Mouse (Mus musculus) Patski (cell line): ENCODE measurements around the gene Opn4. TPM values are rescaled to one million over a fixed set of nuclear protein-coding genes. Genes with fewer than 3 reads are reported as not detected.

Experiments
- ATAC-seq: fragments of 100-300 bp; one replicate; pipeline ENCODE4 v1.8.0; 2021
- CTCF ChIA-PET: fragments of 350-600 bp; sonication (Branson Sonifier 250); formaldehyde crosslinking; loops from one replicate; lab custom pipeline; 2022; ENCODE audit warnings: inconsistent platforms; lab: Charles Lee
- POLR2A ChIA-PET: fragments of 350-600 bp; sonication (Branson Sonifier 250); formaldehyde crosslinking; loops from one replicate; lab custom pipeline; 2022; ENCODE audit warnings: antibody characterized with exemption, inconsistent platforms; lab: Charles Lee
- DNase-seq: peaks from one replicate; pipeline ENCODE4 v3.0.0-alpha.2; 2011; ENCODE audit warnings: low read depth, low spot score
- H3K27me3 ChIP-seq: fragments of 371-371 bp; one replicate; pipeline ENCODE4 v1.5.1; 2021
- CTCF ChIP-seq: fragments of 100-300 bp; IDR thresholded peaks from one replicate; pipeline ENCODE4 v1.5.1; 2021
- in situ Hi-C: fragments of 300-500 bp; cut with MboI; formaldehyde crosslinking; loops from 3 replicates; pipeline ENCODE4 v1.11.1; 2018; ENCODE audit warnings: low pct_unique_long_range_greater_than_20kb, mixed read lengths
- polyA plus RNA-seq: library from polyadenylated mRNA; unstranded; gene quantifications from one replicate; pipeline ENCODE4 v1.2.3, GENCODE M21; 2021

Gene Opn4
- polyA plus RNA-seq, 1 experiment from 2014 or later, result not detected

DNA sequence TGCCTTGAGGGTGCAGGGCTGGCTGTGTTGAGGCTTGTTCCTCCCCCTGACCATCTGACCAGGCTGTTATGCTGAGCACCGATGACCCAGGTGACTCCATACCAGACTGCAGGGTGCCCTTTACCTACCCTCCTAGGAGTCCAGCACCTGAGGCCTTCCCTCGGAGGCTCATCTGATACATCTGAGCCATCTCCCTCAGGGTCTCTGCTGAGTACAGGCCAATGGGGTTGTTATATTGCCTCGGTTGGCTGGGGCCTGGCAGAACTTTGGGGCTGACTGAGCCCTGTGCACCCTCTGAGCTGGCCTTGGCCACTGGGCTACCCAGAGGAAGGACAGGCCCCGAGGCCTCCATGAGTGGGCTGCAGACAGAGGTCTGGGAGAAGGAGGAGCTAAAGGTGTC is 23.1 kb downstream of the Opn4 start:
- POLR2A ChIA-PET, result no interaction called here
- no peak for ATAC-seq
- CTCF ChIA-PET, result no interaction called here

DNA sequence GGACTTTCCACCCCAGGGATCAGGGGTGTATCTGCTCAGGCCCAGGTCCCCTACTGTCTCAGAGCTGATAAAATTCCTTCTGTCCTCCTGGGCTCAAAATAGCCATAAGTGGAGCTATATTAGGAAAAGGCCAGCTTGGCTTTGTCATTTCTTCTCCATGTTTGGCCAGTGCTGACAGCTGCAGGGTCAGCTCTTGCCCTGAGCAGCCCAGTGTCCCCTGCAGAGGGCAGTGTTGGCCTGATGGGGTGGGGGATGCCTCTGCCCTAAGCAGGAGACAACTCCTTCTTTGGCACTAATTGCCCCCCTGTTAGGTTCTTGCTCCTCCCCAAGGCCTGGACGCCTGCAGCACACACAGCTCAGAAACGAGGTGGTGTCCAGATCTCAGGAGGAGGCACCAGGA is 25.9 kb downstream of the Opn4 start:
- in situ Hi-C loops, result loop anchor here (25.0 kb wide), 2 partner anchors 312 to 487 kb away; partner anchors contain the start of gene Anxa8
- no peak for TF ChIP-seq CTCF
- H3K27me3 ChIP-seq, result no peaks in the 10 kb centered on the region
- ChIA-PET POLR2A (no interaction called here), CTCF (interaction anchor here (0.9 kb wide), 1 partner anchor 22 kb away, joined by 4 read pairs; no protein-coding TSS in a partner anchor)
- DNase-seq (no peak), ATAC-seq (no peak)

More for the DNA sequence above, 23.1 kb downstream of the Opn4 start:
- no peak for TF ChIP-seq CTCF
- in situ Hi-C loops, result no loop called here
- H3K27me3 ChIP-seq, result no peaks in the 10 kb centered on the region
- DNase-seq, result no peak

DNA sequence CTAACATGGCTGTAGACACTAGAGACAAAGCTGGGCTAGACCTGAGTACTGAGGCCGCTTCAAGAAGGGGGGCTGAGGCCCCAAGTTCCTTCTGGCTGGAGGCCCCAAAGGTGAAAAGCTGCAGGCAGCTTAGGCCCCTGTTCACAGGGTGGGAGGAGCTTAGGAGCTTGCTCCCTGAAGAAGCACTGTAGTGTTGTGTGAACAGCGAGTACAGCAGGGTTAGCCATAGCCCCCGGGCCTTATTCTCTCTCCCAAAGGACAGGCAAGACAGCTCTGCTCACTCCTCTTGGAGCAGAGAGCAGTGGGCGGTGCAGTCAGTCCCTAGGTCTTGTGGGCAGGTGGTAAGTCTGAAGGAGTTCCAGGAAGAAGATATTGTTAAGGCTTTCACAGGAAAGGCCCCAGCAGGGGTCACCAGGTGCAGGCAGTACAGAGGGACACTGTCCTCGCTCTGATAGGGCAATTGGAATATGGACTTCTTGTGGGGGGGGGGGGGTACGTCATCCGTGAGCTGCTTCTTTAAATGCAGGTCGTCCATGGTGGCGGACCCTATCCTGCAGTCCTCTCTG is 26.5 kb downstream of the Opn4 start:
- ChIA-PET POLR2A (no interaction called here), CTCF (no interaction called here)
- no peaks in the 10 kb centered on the region for H3K27me3 ChIP-seq
- in situ Hi-C loops, result loop anchor here (25.0 kb wide), 2 partner anchors 311 to 486 kb away; partner anchors contain the start of gene Anxa8
- DNase-seq, result no peak
- ATAC-seq, result no peak
- no peak for TF ChIP-seq CTCF

DNA sequence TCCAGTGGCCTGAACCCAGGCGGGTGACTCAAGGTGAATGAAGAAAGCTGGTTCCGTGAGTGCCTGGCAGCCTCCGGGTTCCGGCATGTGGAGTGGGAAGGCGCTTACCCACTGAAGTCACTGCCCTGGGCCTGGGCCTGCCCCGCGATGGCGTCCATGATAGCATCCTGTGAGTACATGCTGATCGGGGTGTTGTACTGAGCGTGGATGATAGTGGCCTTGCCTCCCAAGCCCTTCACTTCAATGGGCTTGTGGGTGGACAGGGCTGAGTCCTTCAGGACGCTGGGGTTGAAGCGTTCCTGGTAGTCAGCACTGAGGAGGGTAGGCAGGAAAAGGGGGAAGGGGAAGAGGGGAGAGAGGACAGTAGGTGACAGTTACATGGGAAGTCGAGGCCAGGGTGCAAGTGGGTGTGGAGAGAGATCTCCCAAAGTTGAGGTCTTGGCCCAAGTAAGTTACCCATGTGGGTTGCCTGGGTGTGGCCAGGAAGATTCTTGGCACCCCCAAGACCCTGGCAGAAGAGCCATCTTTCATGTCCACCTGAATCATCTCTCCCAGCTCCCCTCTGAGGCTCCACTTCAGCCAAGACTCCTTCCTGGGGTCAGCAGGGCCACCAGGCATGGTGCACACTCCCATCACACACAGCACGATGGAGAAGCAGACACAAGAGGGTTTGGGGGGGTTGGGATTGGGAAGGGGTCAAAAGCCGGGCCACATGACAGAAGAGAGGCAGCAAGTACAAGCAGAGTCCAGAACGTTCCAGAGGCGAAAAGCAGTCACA is 28.1 kb downstream of the Opn4 start:
- no peaks in the 10 kb centered on the region for H3K27me3 ChIP-seq
- no peak for DNase-seq
- POLR2A ChIA-PET, result no interaction called here
- CTCF ChIA-PET, result interaction anchor here (0.5 to 1.4 kb wide), 2 partner anchors 9 to 168 kb away, joined by 3 read pairs; no protein-coding TSS in a partner anchor
- no peak for TF ChIP-seq CTCF
- ATAC-seq, result no peak
- in situ Hi-C loops, result loop anchor here (25.0 kb wide), 2 partner anchors 309 to 484 kb away; partner anchors contain the start of gene Anxa8

DNA sequence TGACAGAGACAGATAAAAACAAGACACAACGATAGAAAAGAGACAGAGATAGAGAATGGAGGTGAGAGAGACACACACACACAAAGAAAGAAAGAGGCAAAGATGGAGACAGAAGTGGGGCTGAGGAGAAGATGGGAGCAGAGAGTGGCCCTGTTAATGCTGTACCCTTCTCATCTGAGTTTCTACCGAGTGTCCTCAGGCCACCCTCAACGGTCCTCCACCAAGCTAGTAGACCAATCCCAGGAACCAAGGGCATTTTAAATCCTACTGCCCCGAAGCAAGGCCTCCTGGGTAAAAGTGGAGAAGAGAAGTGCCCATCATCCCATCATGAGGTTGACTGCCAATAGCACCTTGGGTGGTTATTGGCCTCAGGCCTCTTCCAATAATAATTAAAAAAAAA is 29.0 kb downstream of the Opn4 start:
- no peak for DNase-seq
- ATAC-seq, result no peak
- TF ChIP-seq CTCF, result no peak
- CTCF ChIA-PET, result interaction anchor here (0.5 kb wide), 1 partner anchor 167 kb away, joined by 3 read pairs; no protein-coding TSS in a partner anchor
- POLR2A ChIA-PET, result no interaction called here
- in situ Hi-C loops, result loop anchor here (25.0 kb wide), 2 partner anchors 309 to 484 kb away; partner anchors contain the start of gene Anxa8
- H3K27me3 ChIP-seq, result no peaks in the 10 kb centered on the region

DNA sequence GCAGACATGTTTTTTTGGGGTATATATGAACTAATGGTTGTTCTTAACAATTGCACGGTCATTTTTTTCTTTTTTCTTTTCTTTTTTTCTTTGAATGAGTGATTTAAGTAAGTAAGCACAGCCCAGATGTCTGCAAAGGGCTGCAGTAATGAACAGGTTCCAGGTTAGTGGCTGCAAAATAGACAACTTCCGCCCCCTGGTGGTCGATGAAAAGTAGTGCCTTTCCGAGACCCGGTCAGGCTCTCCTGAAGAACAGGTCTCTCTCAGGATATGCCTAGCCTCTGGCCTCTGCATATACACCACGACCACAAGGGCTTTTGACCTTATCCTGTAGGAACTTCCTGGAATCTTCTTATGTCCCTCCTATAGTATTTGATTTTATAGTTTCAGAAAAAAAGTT is 29.6 kb downstream of the Opn4 start:
- ChIA-PET CTCF (no interaction called here), POLR2A (no interaction called here)
- ATAC-seq, result peak; percentile 76
- no peak for DNase-seq
- TF ChIP-seq CTCF, result no peak
- no peaks in the 10 kb centered on the region for H3K27me3 ChIP-seq
- in situ Hi-C loops, result loop anchor here (25.0 kb wide), 2 partner anchors 308 to 483 kb away; partner anchors contain the start of gene Anxa8

DNA sequence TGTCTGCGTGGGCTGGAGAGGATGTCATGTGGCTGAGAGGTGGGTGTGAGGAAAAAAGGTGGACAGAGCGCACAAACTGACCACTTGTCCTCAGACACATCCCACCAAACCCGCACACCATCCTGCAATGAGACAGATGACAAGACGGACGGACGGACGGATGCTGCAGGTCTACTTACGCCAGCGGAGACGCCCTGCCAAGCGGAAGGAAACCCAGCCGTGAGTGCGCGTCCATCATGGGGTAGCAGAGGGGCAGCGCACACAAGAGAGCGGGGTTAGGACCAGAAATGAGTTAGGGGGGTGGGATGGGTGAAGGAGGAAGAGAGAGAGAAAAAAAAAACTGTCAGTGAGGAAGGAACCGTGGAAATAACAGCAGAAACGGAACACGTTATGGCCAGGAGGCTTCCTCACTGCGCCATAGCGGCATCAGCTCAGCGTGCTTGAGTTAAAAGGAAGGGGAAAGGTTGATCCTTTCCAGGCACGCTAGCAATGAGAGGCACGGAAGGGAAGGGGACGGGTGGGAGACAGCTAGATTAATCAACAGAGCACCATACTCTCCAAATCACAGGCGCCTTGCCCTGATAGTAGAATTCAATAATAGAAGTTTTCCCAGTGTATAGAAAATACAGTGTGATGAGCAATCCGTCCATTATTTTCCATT is 30.3 kb downstream of the Opn4 start:
- ChIA-PET CTCF (no interaction called here), POLR2A (no interaction called here)
- TF ChIP-seq CTCF, result no peak
- H3K27me3 ChIP-seq, result no peaks in the 10 kb centered on the region
- DNase-seq (no peak), ATAC-seq (no peak)
- in situ Hi-C loops, result loop anchor here (25.0 kb wide), 2 partner anchors 307 to 482 kb away; partner anchors contain the start of gene Anxa8

DNA sequence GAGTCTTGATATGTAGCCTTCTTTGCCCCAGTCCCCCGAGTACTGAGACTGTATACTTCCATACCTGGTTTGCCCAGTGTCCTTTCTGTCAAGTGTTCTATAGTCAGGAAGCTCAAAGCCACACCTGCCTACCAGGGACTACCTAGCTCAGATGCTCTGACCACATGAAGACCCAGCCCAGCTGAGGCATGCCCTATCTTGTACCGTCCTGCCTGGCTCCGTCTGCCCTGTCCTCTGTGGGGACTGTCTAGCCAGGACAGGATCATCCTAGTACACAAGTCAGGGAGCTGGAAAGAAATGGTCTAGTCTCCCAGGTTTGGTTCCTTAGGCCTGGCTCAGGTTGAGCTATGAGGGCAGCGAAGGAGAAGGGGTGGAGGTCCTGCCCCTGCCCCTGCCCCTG is 31.3 kb downstream of the Opn4 start:
- in situ Hi-C loops, result loop anchor here (25.0 kb wide), 2 partner anchors 306 to 481 kb away; partner anchors contain the start of gene Anxa8
- ChIA-PET POLR2A (no interaction called here), CTCF (interaction anchor here (1.2 to 1.7 kb wide), 2 partner anchors 16 to 125 kb away, joined by 3 to 5 read pairs; no protein-coding TSS in a partner anchor)
- DNase-seq, result no peak
- no peaks in the 10 kb centered on the region for H3K27me3 ChIP-seq
- ATAC-seq, result no peak
- TF ChIP-seq CTCF, result no peak

DNA sequence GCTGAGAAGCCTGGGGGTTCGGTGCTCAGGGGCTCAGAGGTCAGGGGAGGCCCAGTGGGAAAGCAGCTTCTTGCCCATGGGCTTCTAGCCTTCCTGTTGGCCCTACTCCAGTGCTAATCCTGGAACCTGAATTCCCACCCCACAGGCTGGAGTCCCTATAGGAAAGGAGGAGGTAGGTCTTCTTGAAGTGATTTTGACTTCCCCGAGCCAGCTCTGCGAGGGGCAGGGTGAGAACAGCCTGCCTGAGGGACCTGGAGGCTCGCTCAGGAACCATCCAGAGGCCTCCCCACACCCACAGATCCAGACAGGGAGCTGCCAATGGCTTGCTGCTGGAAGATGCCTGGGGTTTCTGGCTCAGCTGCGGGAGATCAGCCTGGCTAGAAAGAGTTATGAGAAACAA is 32.2 kb downstream of the Opn4 start:
- in situ Hi-C loops, result loop anchor here (25.0 kb wide), 2 partner anchors 305 to 480 kb away; partner anchors contain the start of gene Anxa8
- no peaks in the 10 kb centered on the region for H3K27me3 ChIP-seq
- ChIA-PET POLR2A (interaction anchor here (0.6 kb wide), 1 partner anchor 189 kb away, joined by 4 read pairs; no protein-coding TSS in a partner anchor), CTCF (interaction anchor here (1.2 to 1.7 kb wide), 2 partner anchors 15 to 124 kb away, joined by 3 to 5 read pairs; no protein-coding TSS in a partner anchor)
- TF ChIP-seq CTCF, result no peak
- ATAC-seq (no peak), DNase-seq (no peak)

DNA sequence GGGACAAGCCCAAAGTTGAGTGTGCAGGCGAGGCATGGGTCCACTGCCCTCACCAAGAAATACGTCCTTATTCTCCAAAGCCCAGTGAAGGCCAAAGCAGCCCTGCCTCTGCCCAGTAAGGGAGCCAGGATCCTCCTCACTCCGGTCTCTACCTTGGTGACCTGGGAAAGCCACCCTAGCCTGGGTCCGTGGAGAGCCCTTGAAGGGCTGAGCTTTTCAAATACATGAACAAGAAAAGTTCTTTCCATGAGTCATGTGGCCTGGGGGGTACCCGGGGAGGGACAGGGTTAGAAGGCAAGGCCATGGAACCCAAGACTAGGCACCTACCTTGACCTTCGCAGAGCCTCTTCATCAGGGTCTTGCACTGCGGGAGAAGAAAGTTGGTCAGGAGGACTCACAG is 33.4 kb downstream of the Opn4 start:
- no peak for DNase-seq
- H3K27me3 ChIP-seq, result no peaks in the 10 kb centered on the region
- in situ Hi-C loops, result loop anchor here (25.0 kb wide), 2 partner anchors 304 to 479 kb away; partner anchors contain the start of gene Anxa8
- ATAC-seq, result no peak
- TF ChIP-seq CTCF, result no peak
- POLR2A ChIA-PET, result no interaction called here
- CTCF ChIA-PET, result no interaction called here
